Mouse (Mus musculus): ENCODE results near the gene Pick1. TPM values are rescaled to one million over a fixed set of nuclear protein-coding genes. Genes with fewer than 3 reads are reported as not detected.
"Not testable (repeated sequence)": the region's sequence is repeated elsewhere in the genome, so short reads cannot be mapped to it uniquely, and the experiment has no call there.

Gene Pick1
- polyA plus RNA-seq, 1 experiment from 2014 or later, result 57.4 TPM

- H3K36me3 ChIP-seq, result no peaks in the 10 kb centered on the region
- H3K27me3 ChIP-seq, result peaks cover 6% of the 10 kb centered on the region; the same call in 1 of the 2 replicates
- no peaks in the 10 kb centered on the region for H3K9me3 ChIP-seq
- H3K9ac ChIP-seq, result peak overlapping the region; percentile 31; the same call in 1 of the 2 replicates
- H3K4me1 ChIP-seq, result peaks cover 26% of the 10 kb centered on the region
- peak; percentile 16 for ATAC-seq (ENCODE audit: low FRiP score, low read depth)
- no peak overlapping the region for H3K4me2 ChIP-seq (replicated peaks)
- no peak overlapping the region for H3K27ac ChIP-seq
- no peak overlapping the region for H3K4me3 ChIP-seq
- WGBS, result 33% methylated on average over 10 of the region's 10 CpGs
Observed at GRCm38 (mm10) chr15:79202575-79202974, 26.4 kb upstream of the Pick1 start.

- no peak overlapping the region for H3K9ac ChIP-seq
- no peak for ATAC-seq (ENCODE audit: low FRiP score, low read depth)
- WGBS, result 72% methylated on average over 6 of the region's 6 CpGs
Observed at GRCm38 (mm10) chr15:79208211-79208610, 20.8 kb upstream of the Pick1 start.

DNA sequence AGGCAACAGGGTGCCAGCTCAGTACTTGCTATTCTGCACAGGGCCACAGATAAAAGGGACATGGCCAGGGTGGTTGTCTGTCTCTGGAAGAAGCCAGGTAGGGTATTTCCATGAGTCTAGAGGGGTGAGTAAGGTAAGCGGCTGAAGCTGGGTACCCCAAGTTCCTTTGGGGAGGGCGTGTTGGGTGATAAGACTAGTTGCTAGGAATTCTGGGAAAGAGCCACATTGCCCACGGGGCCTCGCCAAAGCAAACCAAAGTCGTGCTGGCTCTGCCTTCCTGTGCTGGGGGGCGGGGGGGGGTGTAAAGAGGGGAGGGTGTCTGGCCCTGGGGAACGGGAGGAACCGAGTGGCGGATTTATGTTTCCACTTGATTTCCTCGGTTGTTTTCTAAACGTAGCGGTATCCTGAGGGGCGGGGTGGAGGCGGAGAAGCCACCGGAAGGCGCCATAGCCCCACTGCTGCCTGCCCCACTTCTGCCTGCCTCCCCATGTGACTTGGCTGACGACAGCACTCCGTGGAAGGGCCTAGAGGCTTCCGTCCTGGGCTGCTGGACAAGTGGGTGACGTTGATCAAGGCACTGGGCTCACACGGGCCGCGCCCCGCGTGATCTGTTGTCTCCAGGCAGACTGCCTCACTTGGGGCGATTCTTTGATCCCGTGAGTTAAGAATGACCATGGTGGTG, 20.1 kb upstream of the Pick1 start:
- H3K27ac ChIP-seq, result no peak overlapping the region
- H3K4me3 ChIP-seq, result no peak overlapping the region
- H3K9ac ChIP-seq, result no peak overlapping the region
- WGBS, result 73% methylated on average over 27 of the region's 27 CpGs
- H3K27me3 ChIP-seq, result no peaks in the 10 kb centered on the region
- H3K9me3 ChIP-seq, result no peaks in the 10 kb centered on the region
- no peaks in the 10 kb centered on the region for H3K36me3 ChIP-seq
- no peak overlapping the region for H3K4me2 ChIP-seq (replicated peaks)
- H3K4me1 ChIP-seq, result no peaks in the 10 kb centered on the region
- ATAC-seq (ENCODE audit: low FRiP score, low read depth), result no peak

More at GRCm38 (mm10) chr15:79208211-79208610, 20.8 kb upstream of the Pick1 start:
- no peak overlapping the region for H3K27ac ChIP-seq
- no peaks in the 10 kb centered on the region for H3K9me3 ChIP-seq
- H3K36me3 ChIP-seq, result no peaks in the 10 kb centered on the region
- H3K4me3 ChIP-seq, result no peak overlapping the region
- no peaks in the 10 kb centered on the region for H3K27me3 ChIP-seq
- no peak overlapping the region for H3K4me2 ChIP-seq (replicated peaks)
- H3K4me1 ChIP-seq, result no peaks in the 10 kb centered on the region

GRCm38 (mm10) chr15:79210357-79210756, 18.6 kb upstream of the Pick1 start:
- no peak overlapping the region for H3K27ac ChIP-seq
- no peak for ATAC-seq (ENCODE audit: low FRiP score, low read depth)

GRCm38 (mm10) chr15:79212750-79213446, 16.1 kb upstream of the Pick1 start:
- Histone ChIP-seq H3K27me3 (no peaks in the 10 kb centered on the region), H3K27ac (no peak overlapping the region), H3K36me3 (no peaks in the 10 kb centered on the region), H3K9ac (no peak overlapping the region), H3K4me3 (no peak overlapping the region), H3K4me2 (replicated peaks) (no peak overlapping the region), H3K9me3 (no peaks in the 10 kb centered on the region), H3K4me1 (no peaks in the 10 kb centered on the region)
- 85% methylated on average over 26 of the region's 26 CpGs for WGBS
- ATAC-seq (ENCODE audit: low FRiP score, low read depth), result no peak

More at GRCm38 (mm10) chr15:79210357-79210756, 18.6 kb upstream of the Pick1 start:
- H3K4me3 ChIP-seq, result no peak overlapping the region
- no peaks in the 10 kb centered on the region for H3K27me3 ChIP-seq
- H3K4me2 ChIP-seq (replicated peaks), result no peak overlapping the region
- H3K36me3 ChIP-seq, result no peaks in the 10 kb centered on the region
- H3K9ac ChIP-seq, result no peak overlapping the region
- no peaks in the 10 kb centered on the region for H3K4me1 ChIP-seq
- 77% methylated on average over 2 of the region's 2 CpGs for WGBS
- H3K9me3 ChIP-seq, result no peaks in the 10 kb centered on the region

DNA sequence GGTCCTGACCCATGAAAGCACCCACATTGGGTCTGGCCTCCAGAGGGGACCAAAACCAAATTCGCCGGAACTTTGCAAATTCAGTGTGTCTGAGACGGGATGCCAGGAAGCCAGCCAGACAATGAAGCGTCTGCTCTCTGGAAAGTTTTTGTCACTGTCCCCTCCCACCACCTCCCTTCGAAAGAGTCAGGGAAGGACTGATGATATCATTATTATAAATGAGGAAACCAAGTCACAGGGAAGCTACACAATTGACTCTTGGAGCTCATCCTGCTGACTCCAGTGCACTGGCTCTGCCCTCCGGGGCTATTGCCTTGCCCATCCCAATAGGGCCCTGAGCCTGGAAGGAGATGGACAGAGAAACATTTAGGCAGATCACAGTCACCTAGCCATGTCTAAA, 15.4 kb upstream of the Pick1 start:
- WGBS, result 79% methylated on average over 6 of the region's 6 CpGs

GRCm38 (mm10) chr15:79216191-79216590, 12.8 kb upstream of the Pick1 start:
- Histone ChIP-seq H3K9me3 (no peaks in the 10 kb centered on the region), H3K27me3 (no peaks in the 10 kb centered on the region), H3K27ac (no peak overlapping the region), H3K4me1 (no peaks in the 10 kb centered on the region), H3K36me3 (no peaks in the 10 kb centered on the region), H3K4me3 (no peak overlapping the region), H3K4me2 (replicated peaks) (no peak overlapping the region), H3K9ac (no peak overlapping the region)
- 67% methylated on average over 3 of the region's 3 CpGs for WGBS
- ATAC-seq (ENCODE audit: low FRiP score, low read depth), result no peak

More for the DNA sequence above, 15.4 kb upstream of the Pick1 start:
- Histone ChIP-seq H3K27ac (no peak overlapping the region), H3K9me3 (no peaks in the 10 kb centered on the region), H3K9ac (no peak overlapping the region), H3K4me3 (no peak overlapping the region), H3K27me3 (no peaks in the 10 kb centered on the region), H3K4me2 (replicated peaks) (no peak overlapping the region), H3K4me1 (no peaks in the 10 kb centered on the region), H3K36me3 (no peaks in the 10 kb centered on the region)
- ATAC-seq (ENCODE audit: low FRiP score, low read depth), result no peak

GRCm38 (mm10) chr15:79219572-79219971, 9.4 kb upstream of the Pick1 start:
- Histone ChIP-seq H3K9me3 (no peaks in the 10 kb centered on the region), H3K36me3 (no peaks in the 10 kb centered on the region), H3K27ac (no peak overlapping the region), H3K27me3 (0 out of 2 replicates have a peak, but pooled peaks cover 5% of the 10 kb centered on the region), H3K4me2 (replicated peaks) (no peak overlapping the region), H3K9ac (no peak overlapping the region), H3K4me3 (no peak overlapping the region), H3K4me1 (0 out of 2 replicates have a peak, but pooled peaks cover 2% of the 10 kb centered on the region)
- WGBS, result 0% methylated on average over 1 of the region's 1 CpGs
- no peak for ATAC-seq (ENCODE audit: low FRiP score, low read depth)

GRCm38 (mm10) chr15:79223641-79224040, 5.3 kb upstream of the Pick1 start:
- no peaks in the 10 kb centered on the region for H3K9me3 ChIP-seq

GRCm38 (mm10) chr15:79224685-79225084, 4.3 kb upstream of the Pick1 start:
- Histone ChIP-seq H3K4me1 (peaks cover 11% of the 10 kb centered on the region), H3K9ac (no peak overlapping the region), H3K36me3 (no peaks in the 10 kb centered on the region), H3K4me3 (no peak overlapping the region), H3K9me3 (no peaks in the 10 kb centered on the region), H3K27ac (no peak overlapping the region), H3K27me3 (0 out of 2 replicates have a peak, but pooled peaks cover 5% of the 10 kb centered on the region), H3K4me2 (replicated peaks) (no peak overlapping the region)
- 11% methylated on average over 5 of the region's 5 CpGs for WGBS
- ATAC-seq (ENCODE audit: low FRiP score, low read depth), result peak; percentile 30; the same call in 1 of the 2 replicates

More at GRCm38 (mm10) chr15:79223641-79224040, 5.3 kb upstream of the Pick1 start:
- Histone ChIP-seq H3K4me1 (peaks cover 8% of the 10 kb centered on the region), H3K4me2 (replicated peaks) (no peak overlapping the region), H3K36me3 (no peaks in the 10 kb centered on the region), H3K27me3 (0 out of 2 replicates have a peak, but pooled peaks cover 5% of the 10 kb centered on the region), H3K9ac (no peak overlapping the region), H3K27ac (no peak overlapping the region), H3K4me3 (no peak overlapping the region)
- ATAC-seq (ENCODE audit: low FRiP score, low read depth), result no peak
- 13% methylated on average over 5 of the region's 5 CpGs for WGBS

DNA sequence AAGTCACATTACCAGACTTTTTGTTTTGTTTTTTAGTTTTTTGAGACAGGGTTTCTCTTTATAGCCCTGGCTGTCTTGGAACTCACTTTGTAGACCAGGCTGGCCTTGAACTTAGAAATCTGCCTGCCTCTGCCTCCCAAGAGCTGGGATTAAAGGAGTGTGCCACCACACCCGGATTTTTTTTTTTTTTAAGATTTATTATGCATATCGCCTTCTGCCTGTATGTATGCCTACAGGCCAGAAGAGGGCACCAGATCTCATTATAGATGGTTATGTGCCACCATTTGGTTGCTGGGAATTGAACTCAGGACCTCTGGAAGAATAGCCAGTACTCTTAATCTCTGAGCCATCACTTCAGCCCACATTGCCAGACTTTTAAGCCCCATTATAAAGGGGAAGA, 3.2 kb upstream of the Pick1 start:
- peaks cover 20% of the 10 kb centered on the region for H3K4me1 ChIP-seq
- WGBS, result 69% methylated on average over 2 of the region's 2 CpGs
- not testable (repeated sequence) for H3K27me3 ChIP-seq; H3K4me3 ChIP-seq; H3K9ac ChIP-seq; H3K9me3 ChIP-seq; H3K4me2 ChIP-seq (replicated peaks); ATAC-seq (ENCODE audit: low FRiP score, low read depth); H3K36me3 ChIP-seq; H3K27ac ChIP-seq

GRCm38 (mm10) chr15:79235268-79235667, 6.3 kb downstream of the Pick1 start:
- peaks cover 78% of the 10 kb centered on the region for H3K36me3 ChIP-seq
- no peak for ATAC-seq (ENCODE audit: low FRiP score, low read depth)
- no peak overlapping the region for H3K4me2 ChIP-seq (replicated peaks)
- H3K4me1 ChIP-seq, result peaks cover 3% of the 10 kb centered on the region; the same call in 1 of the 2 replicates
- H3K9ac ChIP-seq, result no peak overlapping the region
- H3K9me3 ChIP-seq, result no peaks in the 10 kb centered on the region
- 80% methylated on average over 9 of the region's 9 CpGs for WGBS
- H3K27ac ChIP-seq, result no peak overlapping the region
- no peak overlapping the region for H3K4me3 ChIP-seq
- no peaks in the 10 kb centered on the region for H3K27me3 ChIP-seq

Data from limb, embryonic 13.5 days (tissue).